Mouse (Mus musculus): ENCODE measurements at regions not wholly inside any gene's neighbourhood (a gene's known extent, or its start where the extent isn't known, plus 50 kb on each side); places are given as distances from the start of the nearest gene placed in this dataset.
"Not testable (repeated sequence)": the region's sequence is repeated elsewhere in the genome, so short reads cannot be mapped to it uniquely, and the experiment has no call there.

DNA sequence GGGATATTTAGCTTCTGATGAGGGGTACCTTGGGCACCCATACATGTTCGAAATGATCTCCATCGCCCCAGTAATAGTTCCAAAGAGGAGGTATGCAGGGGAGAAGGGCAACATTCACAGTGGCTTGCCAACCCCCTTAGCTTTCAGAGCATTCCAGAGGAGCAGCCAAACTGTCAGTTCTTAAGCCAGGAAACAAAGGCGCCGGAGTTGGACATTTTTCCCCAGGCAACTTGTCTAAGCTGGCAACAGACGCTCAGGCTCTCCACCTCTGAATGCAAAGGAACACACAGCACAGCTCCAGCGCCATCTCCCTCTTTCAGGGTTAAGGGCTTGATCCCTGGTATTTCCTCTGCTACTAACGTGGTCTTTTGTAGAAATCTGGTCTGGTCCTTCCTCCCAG lies 169.2 kb upstream of the Kit start:
- Histone ChIP-seq H3K9me3 (ENCODE audit: control insufficient read depth, low read length) (no peaks in the 10 kb centered on the region), H3K36me3 (replicated peaks; ENCODE audit: control insufficient read depth, insufficient read depth, low read depth) (no peaks in the 10 kb centered on the region), H3K27me3 (ENCODE audit: control insufficient read depth, insufficient read depth, low read length) (no peaks in the 10 kb centered on the region), H3K4me1 (replicated peaks; ENCODE audit: control insufficient read depth in 2 of 2, insufficient read depth in 2 of 2, low read length in 1 of 2) (0 out of 4 replicates have a peak, but pooled peaks cover 0 to 3% of the 10 kb centered on the region in 2 experiments), H3K27ac (no peak overlapping the region), H3K4me3 (ENCODE audit: insufficient read depth in 1 of 2, low read depth in 2 of 2, low read length in 2 of 2) (no peak overlapping the region), H3K4me2 (ENCODE audit: low read depth) (no peak overlapping the region), H3K9ac (replicated peaks) (no peak overlapping the region)
- TF ChIP-seq CTCF (IDR thresholded peaks at IDR 0.05; ENCODE audit: low read depth) (no peak), EP300 (IDR thresholded peaks at IDR 0.05; ENCODE audit: low read depth) (no peak)
- DNase-seq (ENCODE audit: low read depth in 3 of 3, low spot score in 3 of 3): no peak
- no peak for ATAC-seq (ENCODE audit: insufficient read depth)
- WGBS (ENCODE audit: insufficient replicate concordance): 66% methylated on average over 7 of the region's 7 CpGs

DNA sequence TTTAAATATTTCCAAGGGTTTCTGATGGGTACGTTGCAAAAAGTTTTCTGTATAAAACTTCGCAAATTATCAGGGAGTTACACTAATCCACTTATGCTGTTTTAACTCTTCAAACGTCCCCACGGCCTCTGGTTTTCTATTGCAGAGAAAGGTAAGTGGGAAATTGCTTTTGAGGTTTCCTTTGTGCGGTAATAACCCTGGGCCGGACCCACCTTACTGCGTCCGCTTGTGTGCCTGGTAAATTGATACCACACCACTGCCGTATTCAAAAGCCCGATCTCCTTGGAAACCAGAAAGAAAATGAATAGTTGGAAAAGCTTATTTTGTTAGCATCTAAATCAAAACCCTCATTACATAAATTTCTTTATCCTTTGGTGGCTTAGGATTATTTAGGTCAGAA lies 167.0 kb upstream of the Kit start:
- TF ChIP-seq EP300 (IDR thresholded peaks at IDR 0.05; ENCODE audit: low read depth) (no peak), CTCF (IDR thresholded peaks at IDR 0.05; ENCODE audit: low read depth) (no peak)
- WGBS (ENCODE audit: insufficient replicate concordance): 76% methylated on average over 10 of the region's 10 CpGs
- Histone ChIP-seq H3K4me1 (replicated peaks; ENCODE audit: control insufficient read depth in 2 of 2, insufficient read depth in 2 of 2, low read length in 1 of 2) (0 out of 4 replicates have a peak, but pooled peaks cover 0 to 1% of the 10 kb centered on the region in 2 experiments), H3K27ac (no peak overlapping the region), H3K9me3 (ENCODE audit: control insufficient read depth, low read length) (no peaks in the 10 kb centered on the region), H3K4me3 (ENCODE audit: insufficient read depth in 1 of 2, low read depth in 2 of 2, low read length in 2 of 2) (no peak overlapping the region), H3K4me2 (ENCODE audit: low read depth) (no peak overlapping the region), H3K36me3 (replicated peaks; ENCODE audit: control insufficient read depth, insufficient read depth, low read depth) (no peaks in the 10 kb centered on the region), H3K27me3 (ENCODE audit: control insufficient read depth, insufficient read depth, low read length) (no peaks in the 10 kb centered on the region), H3K9ac (replicated peaks) (no peak overlapping the region)
- ATAC-seq (ENCODE audit: insufficient read depth): no peak
- DNase-seq (ENCODE audit: low read depth in 3 of 3, low spot score in 3 of 3): no peak

DNA sequence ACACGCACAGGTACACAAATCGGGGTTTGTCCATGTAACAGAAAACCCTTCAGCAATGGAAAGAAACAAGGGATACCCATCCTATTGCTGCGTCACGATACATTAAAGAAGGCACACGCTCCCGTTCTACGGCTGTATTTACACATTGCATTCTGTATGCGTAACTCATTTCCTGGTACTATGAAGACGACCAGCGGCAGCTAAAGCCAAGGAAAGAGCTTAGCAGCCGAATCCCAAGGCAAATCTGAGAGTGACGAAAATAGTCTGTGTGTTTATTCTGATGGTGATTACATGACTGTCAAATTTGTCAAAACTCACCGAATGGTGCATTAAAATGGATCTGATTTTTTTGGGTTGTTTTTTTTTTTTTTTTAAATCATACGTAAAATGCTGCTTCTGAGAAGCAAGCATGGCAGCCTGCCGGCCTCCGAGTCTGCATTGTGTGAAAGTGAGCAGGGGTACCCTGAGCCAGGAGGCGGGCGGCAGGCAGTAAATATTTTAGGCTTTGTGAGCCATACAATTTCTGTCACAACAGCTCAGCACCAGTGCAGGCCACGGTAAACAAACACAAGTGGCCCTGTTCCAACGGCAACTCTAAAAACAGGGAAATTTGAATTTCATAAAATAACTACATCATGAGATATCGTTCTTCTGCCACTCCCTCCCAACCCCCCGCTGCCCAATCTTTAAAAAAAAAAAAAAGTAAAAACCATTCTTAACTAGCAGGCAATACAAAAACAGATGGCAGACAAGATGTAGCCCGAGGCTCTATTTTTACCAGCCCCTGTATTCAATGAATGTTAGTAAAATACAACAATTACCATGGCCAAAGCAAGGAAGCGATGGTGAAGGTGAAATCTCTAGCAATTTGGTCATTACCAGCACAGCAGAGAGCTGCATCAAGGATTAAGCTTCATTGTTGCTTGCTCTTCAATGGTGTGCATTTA lies 164.2 kb upstream of the Kit start:
- TF ChIP-seq CTCF (IDR thresholded peaks at IDR 0.05; ENCODE audit: low read depth): no peak
- no peak for TF ChIP-seq EP300 (IDR thresholded peaks at IDR 0.05; ENCODE audit: low read depth)
- Histone ChIP-seq H3K4me1 (replicated peaks; ENCODE audit: control insufficient read depth in 2 of 2, insufficient read depth in 2 of 2, low read length in 1 of 2) (no peaks in the 10 kb centered on the region), H3K9me3 (ENCODE audit: control insufficient read depth, low read length) (no peaks in the 10 kb centered on the region), H3K4me2 (ENCODE audit: low read depth) (no peak overlapping the region), H3K9ac (replicated peaks) (no peak overlapping the region), H3K27ac (no peak overlapping the region), H3K36me3 (replicated peaks; ENCODE audit: control insufficient read depth, insufficient read depth, low read depth) (no peaks in the 10 kb centered on the region), H3K4me3 (ENCODE audit: insufficient read depth in 1 of 2, low read depth in 2 of 2, low read length in 2 of 2) (no peak overlapping the region), H3K27me3 (ENCODE audit: control insufficient read depth, insufficient read depth, low read length) (no peaks in the 10 kb centered on the region)
- 77% methylated on average over 24 of the region's 24 CpGs for WGBS (ENCODE audit: insufficient replicate concordance)
- no peak for ATAC-seq (ENCODE audit: insufficient read depth)
- no peak for DNase-seq (ENCODE audit: low read depth in 3 of 3, low spot score in 3 of 3)

GRCm38 (mm10) chr5:75419282-75419681 lies 155.4 kb upstream of the Kit start:
- not testable (repeated sequence) for H3K4me3 ChIP-seq (ENCODE audit: insufficient read depth in 1 of 2, low read depth in 2 of 2, low read length in 2 of 2); H3K4me1 ChIP-seq (replicated peaks; ENCODE audit: control insufficient read depth in 2 of 2, insufficient read depth in 2 of 2, low read length in 1 of 2); H3K27ac ChIP-seq; H3K27me3 ChIP-seq (ENCODE audit: control insufficient read depth, insufficient read depth, low read length); H3K4me2 ChIP-seq (ENCODE audit: low read depth); H3K9ac ChIP-seq (replicated peaks); DNase-seq (ENCODE audit: low read depth in 3 of 3, low spot score in 3 of 3); H3K9me3 ChIP-seq (ENCODE audit: control insufficient read depth, low read length); ATAC-seq (ENCODE audit: insufficient read depth); H3K36me3 ChIP-seq (replicated peaks; ENCODE audit: control insufficient read depth, insufficient read depth, low read depth)
- WGBS (ENCODE audit: insufficient replicate concordance): 64% methylated on average over 1 of the region's 2 CpGs

- WGBS (ENCODE audit: insufficient replicate concordance): 19% methylated on average over 2 of the region's 2 CpGs
- Histone ChIP-seq H3K4me1 (replicated peaks; ENCODE audit: control insufficient read depth in 2 of 2, insufficient read depth in 2 of 2, low read length in 1 of 2) (no peaks in the 10 kb centered on the region; a peak in 1 of 4 replicates), H3K9ac (replicated peaks) (no peak overlapping the region), H3K4me3 (ENCODE audit: insufficient read depth in 1 of 2, low read depth in 2 of 2, low read length in 2 of 2) (no peak overlapping the region), H3K27ac (no peak overlapping the region), H3K27me3 (ENCODE audit: control insufficient read depth, insufficient read depth, low read length) (no peaks in the 10 kb centered on the region), H3K4me2 (ENCODE audit: low read depth) (no peak overlapping the region), H3K36me3 (replicated peaks; ENCODE audit: control insufficient read depth, insufficient read depth, low read depth) (no peaks in the 10 kb centered on the region), H3K9me3 (ENCODE audit: control insufficient read depth, low read length) (no peaks in the 10 kb centered on the region)
- no peak for ATAC-seq (ENCODE audit: insufficient read depth)
- TF ChIP-seq CTCF (IDR thresholded peaks at IDR 0.05; ENCODE audit: low read depth) (no peak), EP300 (IDR thresholded peaks at IDR 0.05; ENCODE audit: low read depth) (no peak)
- DNase-seq (ENCODE audit: low read depth in 3 of 3, low spot score in 3 of 3): no peak
Observed at GRCm38 (mm10) chr5:75432885-75433284, 141.8 kb upstream of the Kit start.
